Mouse (Mus musculus) lung, embryonic 14.5 days (tissue): ENCODE results near the gene Zcchc10. TPM values are rescaled to one million over a fixed set of nuclear protein-coding genes. Genes with fewer than 3 reads are reported as not detected.
A peak's percentile ranks its signal among the peaks of the same experiment; 100 is the strongest.

ENCODE experiments used
- ATAC-seq: fragments of 200-750 bp; cut with Nextera tagmentation; 2 replicates; pipeline ENCODE4 v1.8.0; 2017; ENCODE audit warnings: mild to moderate bottlenecking, moderate TSS enrichment, moderate library complexity; ENCODE audit not compliant: insufficient read depth
- DNase-seq: peaks from one replicate; pipeline ENCODE4 v3.0.0-alpha.2; 2015
- H3K27ac ChIP-seq: fragments of 300-500 bp; sonication (generic); 2 replicates; pipeline ENCODE4 v1.5.1; 2014; ENCODE audit warnings: low read depth, mild to moderate bottlenecking, moderate library complexity
- H3K27me3 ChIP-seq: fragments of 300-500 bp; sonication (generic); 2 replicates; pipeline ENCODE4 v1.6.1; 2014; ENCODE audit warnings: low read length, control low read depth; ENCODE audit not compliant: insufficient read depth
- H3K36me3 ChIP-seq: fragments of 300-500 bp; sonication (generic); 2 replicates; pipeline ENCODE4 v1.6.1; 2014; ENCODE audit warnings: control low read depth; ENCODE audit not compliant: insufficient read depth
- H3K4me1 ChIP-seq: fragments of 300-500 bp; sonication (generic); 2 replicates; pipeline ENCODE4 v1.6.1; 2014; ENCODE audit warnings: antibody characterized with exemption, control low read depth; ENCODE audit not compliant: insufficient read depth
- H3K4me2 ChIP-seq: fragments of 300-500 bp; sonication (generic); 2 replicates; pipeline ENCODE4 v1.6.1; 2014; ENCODE audit warnings: mild to moderate bottlenecking
- H3K4me3 ChIP-seq: fragments of 300-500 bp; sonication (generic); 2 replicates; pipeline ENCODE4 v1.5.1; 2014; ENCODE audit warnings: low read depth, low read length
- H3K9ac ChIP-seq: fragments of 300-500 bp; sonication (generic); 2 replicates; pipeline ENCODE4 v1.6.1; 2014
- H3K9me3 ChIP-seq: fragments of 300-500 bp; sonication (generic); 2 replicates; pipeline ENCODE4 v1.6.1; 2016; ENCODE audit warnings: low read depth, low read length, control low read depth
- CTCF ChIP-seq: IDR thresholded peaks from 2 replicates; pipeline ENCODE4 v1.5.1; 2016; ENCODE audit warnings: antibody characterized with exemption, low read depth
- WGBS: fragments of 180-500 bp; shearing (Covaris S2); extraction: QIAGEN DNeasy Blood & Tissue Kit; methylation state at CpG from one replicate; pipeline ENCODE4 v1.1.7; 2014; 5-methylcytosine and 5-hydroxymethylcytosine counted together
- polyA plus RNA-seq: library from polyadenylated mRNA; unstranded; fragments of >200 nt; fragmentation: Nextera tagmentation; extraction: Ambion mirVana; gene quantifications from 2 replicates; pipeline ENCODE4 v1.2.1, GENCODE M21; 2014

Zcchc10 gene
- polyA plus RNA-seq, 1 experiment from 2014 or later, result 27.7 TPM

GRCm38 (mm10) chr11:53350291-53351223 lies 26.1 kb downstream of the Zcchc10 start, which contains the start of gene Aff4:
Aff4 (plus strand) TSS chr11:53350833.
- ATAC-seq (peak; percentile 95), DNase-seq (peak; percentile 95)
- H3K27ac ChIP-seq, result peak within 1 kb of the TSS; percentile 98
- TF ChIP-seq CTCF, result no peak
- H3K4me3 ChIP-seq, result peak within 1 kb of the TSS; percentile 96
- H3K4me1 ChIP-seq, result peaks cover 9% of the 10 kb centered on the region; the same call in 1 of the 2 replicates
- H3K4me2 ChIP-seq, result peak within 1 kb of the TSS; percentile 84
- H3K27me3 ChIP-seq, result no peaks in the 10 kb centered on the region
- H3K9ac ChIP-seq, result peak within 1 kb of the TSS; percentile 97
- WGBS, result under 1% methylated on average over 118 of the region's 127 CpGs
- H3K36me3 ChIP-seq, result peaks cover 9% of the 10 kb centered on the region; the same call in 1 of the 2 replicates
- no peaks in the 10 kb centered on the region for H3K9me3 ChIP-seq

GRCm38 (mm10) chr11:53351224-53351942 lies 26.9 kb downstream of the Zcchc10 start:
- Histone ChIP-seq H3K4me1 (peaks cover 9% of the 10 kb centered on the region; the same call in 1 of the 2 replicates), H3K27ac (peak overlapping the region; percentile 98), H3K9me3 (no peaks in the 10 kb centered on the region), H3K9ac (peak overlapping the region; percentile 97), H3K4me3 (peak overlapping the region; percentile 96), H3K4me2 (peak overlapping the region; percentile 84), H3K27me3 (no peaks in the 10 kb centered on the region), H3K36me3 (peaks cover 9% of the 10 kb centered on the region; the same call in 1 of the 2 replicates)
- DNase-seq (peak; percentile 68), ATAC-seq (no peak; the same call in 1 of the 2 replicates)
- TF ChIP-seq CTCF, result no peak
- WGBS, result under 1% methylated on average over 35 of the region's 35 CpGs

- Histone ChIP-seq H3K9me3 (no peaks in the 10 kb centered on the region), H3K9ac (peak overlapping the region; percentile 97), H3K36me3 (peaks cover 9% of the 10 kb centered on the region; the same call in 1 of the 2 replicates), H3K4me3 (peak overlapping the region; percentile 96), H3K27me3 (no peaks in the 10 kb centered on the region), H3K4me2 (peak overlapping the region; percentile 84), H3K27ac (peak overlapping the region; percentile 98), H3K4me1 (peaks cover 9% of the 10 kb centered on the region; the same call in 1 of the 2 replicates)
- WGBS, result 2% methylated on average over 14 of the region's 14 CpGs
- no peak for TF ChIP-seq CTCF
- ATAC-seq, result no peak
- peak; percentile 56 for DNase-seq
Observed at GRCm38 (mm10) chr11:53351943-53352590, 27.6 kb downstream of the Zcchc10 start.

- Histone ChIP-seq H3K36me3 (peaks cover 11% of the 10 kb centered on the region; the same call in 1 of the 2 replicates), H3K9ac (no peak overlapping the region), H3K27me3 (no peaks in the 10 kb centered on the region), H3K4me2 (no peak overlapping the region), H3K4me3 (no peak overlapping the region), H3K4me1 (no peaks in the 10 kb centered on the region), H3K9me3 (no peaks in the 10 kb centered on the region), H3K27ac (no peak overlapping the region)
- TF ChIP-seq CTCF, result no peak
- ATAC-seq (no peak), DNase-seq (no peak)
- WGBS, result 94% methylated on average over 5 of the region's 5 CpGs
Observed at GRCm38 (mm10) chr11:53358504-53359155, 34.2 kb downstream of the Zcchc10 start.

- 84% methylated on average over 2 of the region's 2 CpGs for WGBS
- DNase-seq, result no peak
- H3K4me1 ChIP-seq, result no peaks in the 10 kb centered on the region
- no peaks in the 10 kb centered on the region for H3K27me3 ChIP-seq
- H3K9ac ChIP-seq, result no peak overlapping the region
- H3K4me3 ChIP-seq, result no peak overlapping the region
- H3K27ac ChIP-seq, result no peak overlapping the region
- peaks cover 22% of the 10 kb centered on the region for H3K36me3 ChIP-seq
- H3K9me3 ChIP-seq, result no peaks in the 10 kb centered on the region
- no peak overlapping the region for H3K4me2 ChIP-seq
- TF ChIP-seq CTCF, result no peak
- ATAC-seq, result no peak
Observed at GRCm38 (mm10) chr11:53367032-53367431, 42.6 kb downstream of the Zcchc10 start.

- H3K9ac ChIP-seq, result no peak overlapping the region
- H3K4me3 ChIP-seq, result no peak overlapping the region
- no peak overlapping the region for H3K27ac ChIP-seq
- H3K36me3 ChIP-seq, result peaks cover 51% of the 10 kb centered on the region
- H3K9me3 ChIP-seq, result no peaks in the 10 kb centered on the region
- TF ChIP-seq CTCF, result no peak
- ATAC-seq (no peak), DNase-seq (no peak)
- no peak overlapping the region for H3K4me2 ChIP-seq
- no peaks in the 10 kb centered on the region for H3K4me1 ChIP-seq
- H3K27me3 ChIP-seq, result no peaks in the 10 kb centered on the region
- WGBS, result 67% methylated on average over 1 of the region's 1 CpGs
Observed at GRCm38 (mm10) chr11:53378918-53379317, 54.4 kb downstream of the Zcchc10 start.

Other genes with a start within 250 kb of the Zcchc10 start
- gene Hspa4, start 24.2 kb upstream of the Zcchc10 start, polyA plus RNA-seq, result 105 and 109 TPM in 2 replicates
- 56.5 and 62.9 TPM in 2 replicates for gene Aff4, start 26.2 kb downstream of the Zcchc10 start, polyA plus RNA-seq
- gene Leap2, start 98.5 kb downstream of the Zcchc10 start, polyA plus RNA-seq, result 0.53 TPM in 1 of 2 replicates, not detected in the other
- 518 and 521 TPM in 2 replicates for gene Uqcrq, start 106.2 kb downstream of the Zcchc10 start, polyA plus RNA-seq
- 1.7 and 2.0 TPM in 2 replicates for gene Gdf9, start 106.3 kb downstream of the Zcchc10 start, polyA plus RNA-seq
- gene Gm10447, start 132.4 kb downstream of the Zcchc10 start, polyA plus RNA-seq, result not detected in 2 replicates
- 1.9 and 2.4 TPM in 2 replicates for gene Shroom1, start 132.5 kb downstream of the Zcchc10 start, polyA plus RNA-seq
- gene Gm9837, start 145.8 kb downstream of the Zcchc10 start, polyA plus RNA-seq, result not detected in 2 replicates
- not detected in 2 replicates for gene Gm9945, start 155.5 kb downstream of the Zcchc10 start, polyA plus RNA-seq
- 0.17 and 0.18 TPM in 2 replicates for gene Sowaha, start 155.6 kb downstream of the Zcchc10 start, polyA plus RNA-seq
- gene Sept8, start 194.6 kb downstream of the Zcchc10 start, polyA plus RNA-seq, result 25.3 and 25.6 TPM in 2 replicates
- 67.9 and 69.7 TPM in 2 replicates for gene Kif3a, start 242.7 kb downstream of the Zcchc10 start, polyA plus RNA-seq